Mouse (Mus musculus) forebrain, embryonic 16.5 days (tissue): ENCODE measurements around the gene Spaar. TPM values are rescaled to one million over a fixed set of nuclear protein-coding genes. Genes with fewer than 3 reads are reported as not detected.
"Not testable (repeated sequence)": the region's sequence is repeated elsewhere in the genome, so short reads cannot be mapped to it uniquely, and the experiment has no call there.

ENCODE experiments used
- ATAC-seq: fragments of 200-750 bp; cut with Nextera tagmentation; 2 replicates; pipeline ENCODE4 v1.8.0; 2017; ENCODE audit warnings: mild to moderate bottlenecking, moderate library complexity
- H3K27ac ChIP-seq: fragments of 300-500 bp; sonication (generic); 2 replicates; pipeline ENCODE4 v1.5.1; 2014; ENCODE audit warnings: low read length, control low read depth
- H3K27me3 ChIP-seq: fragments of 300-500 bp; sonication (generic); replicated peaks from 2 replicates; pipeline ENCODE4 v1.6.1; 2014; ENCODE audit warnings: low read length; ENCODE audit not compliant: control insufficient read depth, insufficient read depth
- H3K36me3 ChIP-seq: fragments of 300-500 bp; sonication (generic); 2 replicates; pipeline ENCODE4 v1.6.1; 2014; ENCODE audit not compliant: control insufficient read depth, insufficient read depth
- H3K4me1 ChIP-seq: fragments of 300-500 bp; sonication (generic); replicated peaks from 2 replicates; pipeline ENCODE4 v1.6.1; 2014; ENCODE audit warnings: low read length; ENCODE audit not compliant: control insufficient read depth, insufficient read depth
- H3K4me2 ChIP-seq: fragments of 300-500 bp; sonication (generic); 2 replicates; pipeline ENCODE4 v1.6.1; 2014; ENCODE audit warnings: mild to moderate bottlenecking, low read length, control low read depth
- H3K4me3 ChIP-seq: fragments of 300-500 bp; sonication (generic); replicated peaks from 2 replicates; pipeline ENCODE4 v1.5.1; 2014; ENCODE audit warnings: mild to moderate bottlenecking, low read length, control low read depth
- H3K9ac ChIP-seq: fragments of 300-500 bp; sonication (generic); replicated peaks from 2 replicates; pipeline ENCODE4 v1.6.1; 2014; ENCODE audit warnings: low read depth, low read length, control low read depth
- H3K9me3 ChIP-seq: fragments of 300-500 bp; sonication (generic); 2 replicates; pipeline ENCODE4 v1.6.1; 2016; ENCODE audit warnings: low read length; ENCODE audit not compliant: control insufficient read depth
- WGBS: fragments of 180-500 bp; shearing (Covaris S2); extraction: QIAGEN DNeasy Blood & Tissue Kit; methylation state at CpG from one replicate; pipeline ENCODE4 v1.1.7; 2014; 5-methylcytosine and 5-hydroxymethylcytosine counted together
- polyA plus RNA-seq: library from polyadenylated mRNA; unstranded; fragments of >200 nt; fragmentation: Nextera tagmentation; extraction: Ambion mirVana; gene quantifications from 2 replicates; pipeline ENCODE4 v1.2.1, GENCODE M21; 2015

Gene Spaar
- polyA plus RNA-seq, 1 experiment from 2014 or later, result 0.10 TPM

- no peak overlapping the region for H3K27ac ChIP-seq
- H3K9ac ChIP-seq, result no peak overlapping the region
- no peak for ATAC-seq
- no peaks in the 10 kb centered on the region for H3K36me3 ChIP-seq
- no peaks in the 10 kb centered on the region for H3K27me3 ChIP-seq
- no peak overlapping the region for H3K4me3 ChIP-seq
- H3K4me1 ChIP-seq, result no peaks in the 10 kb centered on the region
- 88% methylated on average over 5 of the region's 5 CpGs for WGBS
- H3K4me2 ChIP-seq, result no peak overlapping the region
- H3K9me3 ChIP-seq, result no peaks in the 10 kb centered on the region
Measured at GRCm38 (mm10) chr4:43768341-43768740, 38.5 kb downstream of the Spaar start.

- no peak overlapping the region for H3K4me2 ChIP-seq
- no peak overlapping the region for H3K4me3 ChIP-seq
- H3K9ac ChIP-seq, result no peak overlapping the region
- no peaks in the 10 kb centered on the region for H3K36me3 ChIP-seq
- H3K4me1 ChIP-seq, result no peaks in the 10 kb centered on the region
- H3K27ac ChIP-seq, result no peak overlapping the region
- no peaks in the 10 kb centered on the region for H3K27me3 ChIP-seq
- WGBS, result 98% methylated on average over 2 of the region's 2 CpGs
- no peak for ATAC-seq
- H3K9me3 ChIP-seq, result no peaks in the 10 kb centered on the region
Measured at GRCm38 (mm10) chr4:43769374-43769773, 39.5 kb downstream of the Spaar start.

- H3K9me3 ChIP-seq, result no peaks in the 10 kb centered on the region
- no peak within 1 kb of the TSS for H3K4me3 ChIP-seq
- H3K36me3 ChIP-seq, result no peaks in the 10 kb centered on the region
- H3K9ac ChIP-seq, result no peak within 1 kb of the TSS
- no peak within 1 kb of the TSS for H3K27ac ChIP-seq
- no peak for ATAC-seq
- no peaks in the 10 kb centered on the region for H3K27me3 ChIP-seq
- H3K4me2 ChIP-seq, result no peak within 1 kb of the TSS
- WGBS, result 89% methylated on average over 6 of the region's 6 CpGs
- no peaks in the 10 kb centered on the region for H3K4me1 ChIP-seq
Measured at GRCm38 (mm10) chr4:43770909-43771308, 41.1 kb downstream of the Spaar start, which contains the start of gene Olfr159. Olfr159 (minus strand) TSS chr4:43771009.

GRCm38 (mm10) chr4:43771626-43772025, 41.8 kb downstream of the Spaar start:
- WGBS, result 61% methylated on average over 6 of the region's 6 CpGs
- Histone ChIP-seq H3K4me3 (no peak overlapping the region), H3K27ac (no peak overlapping the region), H3K9ac (no peak overlapping the region), H3K4me2 (no peak overlapping the region), H3K9me3 (no peaks in the 10 kb centered on the region), H3K36me3 (no peaks in the 10 kb centered on the region), H3K27me3 (no peaks in the 10 kb centered on the region), H3K4me1 (no peaks in the 10 kb centered on the region)
- no peak for ATAC-seq

GRCm38 (mm10) chr4:43772304-43772703, 42.5 kb downstream of the Spaar start:
- no peak overlapping the region for H3K9ac ChIP-seq
- H3K27me3 ChIP-seq, result no peaks in the 10 kb centered on the region
- H3K4me1 ChIP-seq, result no peaks in the 10 kb centered on the region
- H3K36me3 ChIP-seq, result no peaks in the 10 kb centered on the region
- no peak for ATAC-seq
- no peaks in the 10 kb centered on the region for H3K9me3 ChIP-seq
- H3K4me3 ChIP-seq, result no peak overlapping the region
- no peak overlapping the region for H3K4me2 ChIP-seq
- H3K27ac ChIP-seq, result no peak overlapping the region
- 29% methylated on average over 2 of the region's 2 CpGs for WGBS

- H3K4me3 ChIP-seq, result no peak overlapping the region
- WGBS, result 80% methylated on average over 6 of the region's 6 CpGs
- H3K9ac ChIP-seq, result no peak overlapping the region
- no peaks in the 10 kb centered on the region for H3K36me3 ChIP-seq
- H3K4me1 ChIP-seq, result no peaks in the 10 kb centered on the region
- H3K27me3 ChIP-seq, result no peaks in the 10 kb centered on the region
- no peak overlapping the region for H3K27ac ChIP-seq
- no peak overlapping the region for H3K4me2 ChIP-seq
- no peaks in the 10 kb centered on the region for H3K9me3 ChIP-seq
- ATAC-seq, result no peak
Measured at GRCm38 (mm10) chr4:43795296-43795695, 65.5 kb downstream of the Spaar start.

- H3K36me3 ChIP-seq, H3K9ac ChIP-seq, ATAC-seq, H3K9me3 ChIP-seq, H3K4me1 ChIP-seq, H3K4me2 ChIP-seq, H3K27ac ChIP-seq, H3K27me3 ChIP-seq, H3K4me3 ChIP-seq: not testable (repeated sequence)
- WGBS, result 83% methylated on average over 5 of the region's 5 CpGs
Measured at GRCm38 (mm10) chr4:43795844-43796243, 66.0 kb downstream of the Spaar start.

GRCm38 (mm10) chr4:43798936-43799335, 69.1 kb downstream of the Spaar start:
- no peaks in the 10 kb centered on the region for H3K27me3 ChIP-seq
- no peaks in the 10 kb centered on the region for H3K36me3 ChIP-seq
- no peaks in the 10 kb centered on the region for H3K4me1 ChIP-seq
- H3K27ac ChIP-seq, result no peak overlapping the region
- H3K9ac ChIP-seq, result no peak overlapping the region
- H3K4me3 ChIP-seq, result no peak overlapping the region
- 76% methylated on average over 7 of the region's 7 CpGs for WGBS
- no peak for ATAC-seq
- H3K9me3 ChIP-seq, result peaks cover 4% of the 10 kb centered on the region; the same call in 1 of the 2 replicates
- H3K4me2 ChIP-seq, result no peak overlapping the region
